Mouse (Mus musculus) liver, embryonic 15.5 days (tissue): ENCODE results near the gene Rims4. TPM values are rescaled to one million over a fixed set of nuclear protein-coding genes. Genes with fewer than 3 reads are reported as not detected.

Source experiments
- ATAC-seq: fragments of 200-750 bp; cut with Nextera tagmentation; 2 replicates; pipeline ENCODE4 v1.8.0; 2017; ENCODE audit warnings: moderate number of reproducible peaks, mild to moderate bottlenecking, moderate library complexity; ENCODE audit not compliant: insufficient read depth
- H3K27ac ChIP-seq: fragments of 300-500 bp; sonication (generic); replicated peaks from 2 replicates; pipeline ENCODE4 v1.5.1; 2015; ENCODE audit warnings: mild to moderate bottlenecking, inconsistent platforms
- H3K27me3 ChIP-seq: fragments of 300-500 bp; sonication (generic); 2 replicates; pipeline ENCODE4 v1.6.1; 2015; ENCODE audit warnings: mild to moderate bottlenecking, inconsistent platforms
- H3K36me3 ChIP-seq: fragments of 300-500 bp; sonication (generic); replicated peaks from 2 replicates; pipeline ENCODE4 v1.6.1; 2015; ENCODE audit warnings: moderate library complexity, mild to moderate bottlenecking, inconsistent platforms
- H3K4me1 ChIP-seq: fragments of 300-500 bp; sonication (generic); replicated peaks from 2 replicates; pipeline ENCODE4 v1.6.1; 2015; ENCODE audit warnings: inconsistent platforms
- H3K4me2 ChIP-seq: fragments of 300-500 bp; sonication (generic); 2 replicates; pipeline ENCODE4 v1.6.1; 2015; ENCODE audit warnings: moderate library complexity, mild to moderate bottlenecking, inconsistent platforms
- H3K4me3 ChIP-seq: fragments of 300-500 bp; sonication (generic); replicated peaks from 2 replicates; pipeline ENCODE4 v1.5.1; 2015; ENCODE audit warnings: mild to moderate bottlenecking, inconsistent platforms
- H3K9ac ChIP-seq: fragments of 300-500 bp; sonication (generic); 2 replicates; pipeline ENCODE4 v1.6.1; 2015; ENCODE audit warnings: moderate library complexity, mild to moderate bottlenecking, inconsistent platforms
- H3K9me3 ChIP-seq: fragments of 300-500 bp; sonication (generic); replicated peaks from 2 replicates; pipeline ENCODE4 v1.6.1; 2016; ENCODE audit warnings: inconsistent platforms
- WGBS: fragments of 180-500 bp; shearing (Covaris S2); methylation state at CpG from one replicate; pipeline ENCODE4 v1.1.7; 2015; ENCODE audit warnings: mixed read lengths; ENCODE audit not compliant: insufficient replicate concordance; 5-methylcytosine and 5-hydroxymethylcytosine counted together
- polyA plus RNA-seq: library from polyadenylated mRNA; unstranded; fragments of >200 nt; fragmentation: Nextera tagmentation; extraction: Ambion mirVana; gene quantifications from 2 replicates; pipeline ENCODE4 v1.2.1, GENCODE M21; 2015

Rims4 gene
- polyA plus RNA-seq, 1 experiment from 2014 or later: 0.46 TPM

GRCm38 (mm10) chr2:163823248-163823647 lies 95.2 kb downstream of the Rims4 start:
- ATAC-seq: no peak
- WGBS: 7% methylated on average over 4 of the region's 4 CpGs
- no peaks in the 10 kb centered on the region for H3K36me3 ChIP-seq
- H3K4me2 ChIP-seq: peak overlapping the region; percentile 16; the same call in 1 of the 2 replicates
- no peaks in the 10 kb centered on the region for H3K9me3 ChIP-seq
- H3K4me1 ChIP-seq: no peaks in the 10 kb centered on the region
- no peak overlapping the region for H3K4me3 ChIP-seq
- no peak overlapping the region for H3K27ac ChIP-seq
- H3K27me3 ChIP-seq: no peaks in the 10 kb centered on the region
- no peak overlapping the region for H3K9ac ChIP-seq

GRCm38 (mm10) chr2:163820607-163821006 lies 97.9 kb downstream of the Rims4 start, which contains the start of gene Ccn5:
Gene Ccn5 (plus strand): TSS chr2:163820861.
- Histone ChIP-seq H3K27me3 (no peaks in the 10 kb centered on the region), H3K36me3 (no peaks in the 10 kb centered on the region), H3K9ac (no peak within 1 kb of the TSS), H3K4me1 (no peaks in the 10 kb centered on the region), H3K4me3 (no peak within 1 kb of the TSS), H3K9me3 (no peaks in the 10 kb centered on the region), H3K4me2 (no peak within 1 kb of the TSS), H3K27ac (no peak within 1 kb of the TSS)
- 37% methylated on average over 4 of the region's 4 CpGs for WGBS
- no peak for ATAC-seq

- no peaks in the 10 kb centered on the region for H3K27me3 ChIP-seq
- H3K4me1 ChIP-seq: no peaks in the 10 kb centered on the region
- H3K9me3 ChIP-seq: no peaks in the 10 kb centered on the region
- H3K4me3 ChIP-seq: no peak overlapping the region
- H3K4me2 ChIP-seq: no peak overlapping the region
- ATAC-seq: no peak
- H3K36me3 ChIP-seq: no peaks in the 10 kb centered on the region
- H3K27ac ChIP-seq: no peak overlapping the region
- no peak overlapping the region for H3K9ac ChIP-seq
- WGBS: 68% methylated on average over 9 of the region's 9 CpGs
These were observed 103.6 kb downstream of the Rims4 start for GRCm38 (mm10) chr2:163814739-163815465.

GRCm38 (mm10) chr2:163813077-163813476 lies 105.4 kb downstream of the Rims4 start:
- H3K4me1 ChIP-seq: no peaks in the 10 kb centered on the region
- H3K9me3 ChIP-seq: no peaks in the 10 kb centered on the region
- H3K27me3 ChIP-seq: no peaks in the 10 kb centered on the region
- H3K27ac ChIP-seq: no peak overlapping the region
- 18% methylated on average over 5 of the region's 5 CpGs for WGBS
- no peak overlapping the region for H3K9ac ChIP-seq
- no peak; the same call in 1 of the 2 replicates for ATAC-seq
- H3K4me2 ChIP-seq: no peak overlapping the region
- no peaks in the 10 kb centered on the region for H3K36me3 ChIP-seq
- H3K4me3 ChIP-seq: no peak overlapping the region

Other genes starting within 250 kb of the Rims4 start
- gene Ada, start 168.4 kb downstream of the Rims4 start, polyA plus RNA-seq: 3.5 TPM in 2 replicates
- 0.09 TPM in 1 of 2 replicates, not detected in the other for gene Ccn5, start 97.8 kb downstream of the Rims4 start, polyA plus RNA-seq
- gene Kcnk15, start 65.0 kb downstream of the Rims4 start, polyA plus RNA-seq: not detected in 2 replicates
- gene Ywhab, start 76.3 kb upstream of the Rims4 start, polyA plus RNA-seq: 91.7 and 96.3 TPM in 2 replicates
- gene Pabpc1l, start 106.8 kb upstream of the Rims4 start, polyA plus RNA-seq: 0.32 and 0.54 TPM in 2 replicates
- 12.4 and 14.3 TPM in 2 replicates for gene Stk4, start 151.6 kb upstream of the Rims4 start, polyA plus RNA-seq
- 19.1 and 20.9 TPM in 2 replicates for gene Tomm34, start 152.5 kb upstream of the Rims4 start, polyA plus RNA-seq